Mouse (Mus musculus) forebrain, postnatal 0 days (tissue): ENCODE data around the gene Gpx5. TPM values are rescaled to one million over a fixed set of nuclear protein-coding genes. Genes with fewer than 3 reads are reported as not detected.

Experiments
- ATAC-seq: fragments of 200-750 bp; cut with Nextera tagmentation; 2 replicates; pipeline ENCODE4 v1.8.0; 2017; ENCODE audit warnings: mild to moderate bottlenecking, moderate library complexity
- DNase-seq: peaks from one replicate; pipeline ENCODE4 v3.0.0-alpha.2; 2015
- H3K27ac ChIP-seq: fragments of 300-500 bp; sonication (generic); 2 replicates; pipeline ENCODE4 v1.5.1; 2014; ENCODE audit warnings: low read depth, mild to moderate bottlenecking, antibody characterized with exemption, low read length, moderate library complexity, mixed read lengths
- H3K27me3 ChIP-seq: fragments of 300-500 bp; sonication (generic); 2 replicates; pipeline ENCODE4 v1.6.1; 2014; ENCODE audit warnings: mild to moderate bottlenecking, low read length, mixed read lengths; ENCODE audit not compliant: insufficient read depth
- H3K36me3 ChIP-seq: fragments of 300-500 bp; sonication (generic); 2 replicates; pipeline ENCODE4 v1.6.1; 2014; ENCODE audit warnings: mild to moderate bottlenecking, moderate library complexity; ENCODE audit not compliant: insufficient read depth
- H3K4me1 ChIP-seq: fragments of 300-500 bp; sonication (generic); 2 replicates; pipeline ENCODE4 v1.6.1; 2014; ENCODE audit warnings: antibody characterized with exemption; ENCODE audit not compliant: insufficient read depth
- H3K4me2 ChIP-seq: fragments of 300-500 bp; sonication (generic); 2 replicates; pipeline ENCODE4 v1.6.1; 2014; ENCODE audit warnings: low read depth, mild to moderate bottlenecking, moderate library complexity
- H3K4me3 ChIP-seq: fragments of 300-500 bp; sonication (generic); 2 replicates; pipeline ENCODE4 v1.5.1; 2014; ENCODE audit warnings: low read depth, low read length, mixed read lengths
- H3K9ac ChIP-seq: fragments of 300-500 bp; sonication (generic); 2 replicates; pipeline ENCODE4 v1.6.1; 2014; ENCODE audit warnings: mild to moderate bottlenecking
- H3K9me3 ChIP-seq: fragments of 300-500 bp; sonication (generic); 2 replicates; pipeline ENCODE4 v1.6.1; 2016; ENCODE audit warnings: low read length
- CTCF ChIP-seq: sonication (generic); IDR thresholded peaks from 2 replicates; pipeline ENCODE4 v1.5.1; 2016; ENCODE audit warnings: antibody characterized with exemption, control low read depth, low read depth
- whole genome bisulfite sequencing: fragments of 180-500 bp; shearing (Covaris S2); extraction: QIAGEN DNeasy Blood & Tissue Kit; methylation state at CpG from one replicate; pipeline ENCODE4 v1.1.7; 2014; 5-methylcytosine and 5-hydroxymethylcytosine counted together
- polyA plus RNA-seq: library from polyadenylated mRNA; unstranded; fragments of >200 nt; fragmentation: Nextera tagmentation; extraction: Ambion mirVana; gene quantifications from 2 replicates; pipeline ENCODE4 v1.2.1, GENCODE M21; 2015
- total RNA-seq: library from RNA; depleted of rRNA; stranded (reverse); fragments of >200 nt; gene quantifications from 2 replicates; pipeline ENCODE4 v1.2.3, GENCODE M21; 2014

Gpx5 gene
- total and polyA plus RNA-seq, 2 experiments from 2014 or later: not detected

DNA sequence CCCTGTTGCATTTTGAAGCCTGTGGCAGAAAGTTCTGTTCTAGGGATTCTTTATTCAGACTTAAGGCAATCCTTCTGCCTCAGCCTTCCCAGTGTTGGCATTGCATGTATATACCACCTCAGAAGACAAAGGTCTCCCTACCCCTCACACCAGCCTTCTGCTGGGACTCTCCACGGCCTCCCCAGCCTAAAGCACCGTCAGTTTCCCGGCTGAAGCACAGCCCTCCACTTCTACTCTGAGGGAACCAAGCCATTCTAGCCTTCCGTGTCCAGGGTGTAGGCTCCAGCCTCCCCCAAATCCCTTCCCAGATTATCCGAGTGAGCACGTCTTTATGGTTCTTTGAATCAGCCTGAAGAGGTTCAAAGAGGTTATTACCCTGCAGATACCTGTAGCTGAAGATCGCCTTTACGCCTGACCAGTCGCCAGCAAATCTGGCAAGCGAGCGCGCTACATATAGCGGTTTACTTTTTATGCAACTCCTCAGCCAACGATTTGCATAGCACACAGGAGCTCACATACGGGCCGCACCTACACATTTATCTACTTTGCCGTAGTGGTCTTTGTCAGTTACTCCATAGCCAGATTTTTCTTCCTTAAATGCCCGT is 29.5 kb upstream of the Gpx5 start:
- no peaks in the 10 kb centered on the region for H3K9me3 ChIP-seq
- 4% methylated on average over 18 of the region's 18 CpGs for WGBS
- peak overlapping the region; percentile 49 for H3K4me2 ChIP-seq
- peak overlapping the region; percentile 36 for H3K4me3 ChIP-seq
- no peak for TF ChIP-seq CTCF
- H3K27ac ChIP-seq: no peak overlapping the region
- no peaks in the 10 kb centered on the region for H3K36me3 ChIP-seq
- no peaks in the 10 kb centered on the region for H3K4me1 ChIP-seq
- no peaks in the 10 kb centered on the region for H3K27me3 ChIP-seq
- H3K9ac ChIP-seq: peak overlapping the region; percentile 45; the same call in 1 of the 2 replicates
- ATAC-seq: no peak
- DNase-seq: peak; percentile 18

DNA sequence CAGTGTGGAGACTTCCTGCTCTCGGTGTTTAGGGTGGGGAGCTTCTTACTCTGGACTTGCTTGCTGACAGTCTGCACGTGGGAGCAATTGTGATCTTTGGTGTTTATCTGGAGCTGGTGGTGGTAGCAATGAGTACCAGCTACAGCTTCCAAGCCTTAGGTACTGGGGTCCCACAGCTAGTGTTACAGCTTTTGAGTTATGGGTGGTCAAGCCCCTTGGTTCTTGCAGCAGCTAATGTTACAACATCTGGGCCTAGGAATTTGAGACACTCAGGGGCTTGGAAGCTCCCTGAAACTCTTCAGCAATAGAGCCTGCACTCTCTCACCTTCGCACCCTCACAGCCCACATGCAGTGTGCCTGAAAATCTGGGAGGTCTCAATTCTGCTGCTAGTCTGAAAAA is 27.7 kb upstream of the Gpx5 start:
- Histone ChIP-seq H3K9ac (no peak overlapping the region), H3K4me1 (no peaks in the 10 kb centered on the region), H3K27ac (no peak overlapping the region), H3K9me3 (no peaks in the 10 kb centered on the region), H3K36me3 (no peaks in the 10 kb centered on the region), H3K4me3 (no peak overlapping the region), H3K4me2 (no peak overlapping the region), H3K27me3 (no peaks in the 10 kb centered on the region)
- TF ChIP-seq CTCF: no peak
- WGBS: 83% methylated on average over 3 of the region's 3 CpGs
- DNase-seq: no peak
- ATAC-seq: no peak

DNA sequence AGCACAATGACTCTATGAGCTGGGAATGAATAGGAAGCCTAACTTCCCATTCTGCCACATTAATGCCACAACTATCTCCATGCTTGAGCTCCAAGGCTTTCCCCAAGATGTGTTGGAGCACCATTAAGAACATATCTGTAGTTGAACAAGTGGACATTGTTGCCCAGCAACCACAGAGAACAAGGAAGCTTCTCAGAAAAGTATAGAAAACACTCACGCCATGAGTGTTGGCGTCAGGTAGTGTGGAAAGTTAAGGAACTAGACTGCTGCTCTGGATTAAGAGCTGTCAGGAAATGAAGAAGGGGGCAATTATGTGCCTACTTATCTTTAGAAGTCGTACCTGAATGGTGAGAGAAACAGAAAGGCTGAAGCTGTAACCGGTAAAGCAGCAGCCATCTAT is 21.4 kb upstream of the Gpx5 start:
- Histone ChIP-seq H3K9me3 (no peaks in the 10 kb centered on the region), H3K9ac (no peak overlapping the region), H3K4me2 (no peak overlapping the region), H3K4me1 (no peaks in the 10 kb centered on the region), H3K4me3 (no peak overlapping the region), H3K27me3 (no peaks in the 10 kb centered on the region), H3K27ac (no peak overlapping the region), H3K36me3 (no peaks in the 10 kb centered on the region)
- ATAC-seq (no peak), DNase-seq (no peak)
- TF ChIP-seq CTCF: no peak
- 83% methylated on average over 4 of the region's 4 CpGs for WGBS

DNA sequence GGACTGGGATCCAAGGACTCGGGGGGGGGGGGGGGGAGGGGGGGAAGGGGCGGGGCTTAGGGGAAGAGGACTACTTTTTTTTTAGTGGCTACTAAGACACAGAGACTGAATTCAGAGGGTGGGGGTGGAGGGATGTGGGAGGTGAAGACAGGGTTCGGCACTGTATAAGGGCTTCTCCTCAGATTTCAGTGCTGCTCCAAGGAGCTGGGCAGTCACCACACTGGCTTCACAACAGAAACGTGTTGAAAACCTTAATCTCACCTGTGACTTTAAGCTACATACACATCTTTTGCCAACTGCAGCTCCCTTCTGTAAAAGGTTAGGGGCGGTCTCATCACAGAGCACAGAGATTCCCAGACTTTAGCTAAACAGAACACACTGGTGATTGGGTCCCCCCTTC is 20.3 kb upstream of the Gpx5 start:
- 37% methylated on average over 5 of the region's 5 CpGs for WGBS
- no peaks in the 10 kb centered on the region for H3K9me3 ChIP-seq
- no peak for DNase-seq
- no peak for TF ChIP-seq CTCF
- no peaks in the 10 kb centered on the region for H3K27me3 ChIP-seq
- H3K4me1 ChIP-seq: no peaks in the 10 kb centered on the region
- H3K9ac ChIP-seq: no peak overlapping the region
- no peaks in the 10 kb centered on the region for H3K36me3 ChIP-seq
- no peak overlapping the region for H3K4me2 ChIP-seq
- H3K4me3 ChIP-seq: no peak overlapping the region
- no peak for ATAC-seq
- H3K27ac ChIP-seq: no peak overlapping the region

DNA sequence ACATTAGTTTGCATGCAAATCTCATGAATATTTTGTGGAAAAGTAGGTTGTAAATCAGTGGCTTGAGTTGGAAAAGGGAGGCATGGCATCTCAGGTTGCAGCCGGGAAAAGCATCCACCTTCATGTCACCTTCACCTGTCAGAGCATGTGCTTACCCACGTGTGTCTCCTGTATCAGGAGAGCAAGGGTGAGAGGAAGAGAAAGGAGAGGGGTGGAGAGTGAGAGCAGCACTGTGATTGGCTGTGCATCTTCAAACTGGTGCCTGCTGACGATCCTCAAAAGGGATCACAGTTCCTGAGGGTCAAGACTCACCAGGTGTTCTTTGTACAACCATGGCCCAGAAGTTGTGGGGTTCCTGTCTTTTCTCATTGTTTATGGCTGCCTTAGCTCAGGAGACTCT is 19.4 kb upstream of the Gpx5 start, which contains the start of gene Gpx6:
Gene Gpx6, plus strand, starts transcription at position 200 of the 400 bp plus-strand sequence.
- ATAC-seq (no peak), DNase-seq (no peak)
- no peaks in the 10 kb centered on the region for H3K27me3 ChIP-seq
- H3K4me2 ChIP-seq: no peak within 1 kb of the TSS
- no peak within 1 kb of the TSS for H3K9ac ChIP-seq
- no peak within 1 kb of the TSS for H3K4me3 ChIP-seq
- WGBS: 22% methylated on average over 3 of the region's 3 CpGs
- TF ChIP-seq CTCF: no peak
- H3K36me3 ChIP-seq: no peaks in the 10 kb centered on the region
- H3K9me3 ChIP-seq: no peaks in the 10 kb centered on the region
- no peak within 1 kb of the TSS for H3K27ac ChIP-seq
- H3K4me1 ChIP-seq: no peaks in the 10 kb centered on the region

DNA sequence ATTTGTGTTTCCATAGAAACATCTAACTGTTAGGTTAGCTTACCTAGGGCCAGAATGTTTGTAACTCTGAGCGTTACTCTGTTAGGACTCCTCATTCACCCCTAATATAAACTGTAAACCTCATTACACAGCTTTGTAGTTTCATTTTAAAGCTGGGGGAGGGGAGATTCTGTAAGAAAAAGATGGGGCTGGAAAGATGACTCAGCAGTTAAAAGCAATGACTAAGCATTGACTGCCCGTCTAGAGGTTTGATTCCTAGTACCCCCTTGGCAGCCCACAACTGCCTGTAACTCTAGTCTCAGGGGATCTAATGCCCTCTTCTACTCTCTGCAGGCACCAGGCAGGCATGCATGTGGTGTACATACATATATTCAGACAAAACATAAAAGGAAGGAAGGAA is 17.3 kb upstream of the Gpx5 start:
- Histone ChIP-seq H3K27me3 (no peaks in the 10 kb centered on the region), H3K9me3 (no peaks in the 10 kb centered on the region), H3K4me1 (no peaks in the 10 kb centered on the region), H3K4me3 (no peak overlapping the region), H3K36me3 (no peaks in the 10 kb centered on the region), H3K27ac (no peak overlapping the region), H3K4me2 (no peak overlapping the region), H3K9ac (no peak overlapping the region)
- TF ChIP-seq CTCF: no peak
- DNase-seq (no peak), ATAC-seq (no peak)
- WGBS: 76% methylated on average over 2 of the region's 2 CpGs

DNA sequence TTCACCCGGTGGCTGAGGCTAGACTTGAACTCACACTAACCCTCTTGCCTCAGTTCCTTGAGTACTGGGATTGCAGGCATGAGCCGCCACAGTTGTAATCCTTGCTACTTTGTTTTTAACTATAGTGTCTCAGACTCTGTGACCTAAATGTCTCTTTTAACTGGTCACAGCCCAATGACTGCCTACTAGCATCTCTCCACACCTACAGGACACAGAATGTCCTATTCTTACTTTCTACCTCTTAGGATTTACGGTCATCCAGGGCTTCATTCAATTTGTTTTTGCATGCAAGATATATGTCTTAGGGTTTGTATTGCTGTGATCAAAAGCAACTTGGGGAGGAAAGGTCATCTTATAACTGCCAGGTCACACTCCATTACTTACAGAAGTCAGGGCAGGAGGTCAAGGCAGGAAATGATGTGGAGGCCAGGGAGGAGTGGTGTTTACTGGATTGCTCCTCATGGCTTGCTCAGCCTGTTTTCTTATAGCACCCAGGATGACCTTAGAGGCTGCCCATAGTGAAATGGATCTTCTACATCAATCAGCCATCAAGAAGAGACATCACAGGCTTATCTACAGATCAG is 12.0 kb upstream of the Gpx5 start:
- Histone ChIP-seq H3K4me3 (no peak overlapping the region), H3K9me3 (no peaks in the 10 kb centered on the region), H3K27ac (no peak overlapping the region), H3K36me3 (no peaks in the 10 kb centered on the region), H3K4me1 (no peaks in the 10 kb centered on the region), H3K4me2 (no peak overlapping the region), H3K9ac (no peak overlapping the region), H3K27me3 (no peaks in the 10 kb centered on the region)
- no peak for DNase-seq
- no peak for ATAC-seq
- no peak for TF ChIP-seq CTCF
- WGBS: 75% methylated on average over 3 of the region's 3 CpGs
